24 mouse cellular contexts compared by ENCODE assay signal in genomic region chr2:160561711-160562110, GRCm38 (mm10).
A peak's percentile ranks its signal among the peaks of the same experiment; 100 is the strongest.
DNase-seq lines count a peak whose midpoint lies in the region; ATAC-seq lines count a peak whose summit lies in the region.
"Had no signal": no experiment of that assay in that cellular context is flagged by ENCODE, and none has a peak within 500 bp of the region (broad histone marks: within the 10 kb centered on the region; RNA-seq: fewer than 3 reads in every experiment).

No protein-coding gene starts in this region.

- peak; percentile 33 for DNase-seq in embryonic facial prominence, embryonic 14.5 days (ENCODE audit: low spot score)
- DNase-seq in embryonic facial prominence, embryonic 10.5 days (ENCODE audit: low spot score): no peak
- no peak for DNase-seq in midbrain, embryonic 10.5 days (ENCODE audit: low spot score)
- peak; percentile 22 for DNase-seq in Muller cell, postnatal 12 days (ENCODE audit: inconsistent ontology term)
- peak; percentile 50 for DNase-seq in mesoderm, embryonic 11.5 days (ENCODE audit: low read depth, low spot score)
- no peak for DNase-seq in left cerebral cortex, adult 8-10 months (ENCODE audit: low spot score in 2 of 2)
- DNase-seq in forebrain, embryonic 14.5 days (ENCODE audit: low spot score): no peak
- DNase-seq: adrenal gland, adult 2 months; adrenal gland, postnatal 25 days; B cell, adult 2 months; cerebellum, adult 2 months; cerebellum, postnatal 10 days; forebrain, postnatal 0 days; gastrocnemius, postnatal 25 days; heart, postnatal 10 days; heart, postnatal 4 days had no signal

- no peaks in the 10 kb centered on the region for H3K27me3 ChIP-seq in embryonic facial prominence, embryonic 14.5 days (replicated peaks; ENCODE audit: control insufficient read depth, insufficient read depth, low read length)
- H3K27me3 ChIP-seq in embryonic facial prominence, embryonic 10.5 days (replicated peaks; ENCODE audit: low read depth, poor library complexity, severe bottlenecking): no peaks in the 10 kb centered on the region
- 0 out of 2 replicates have a peak, but pooled peaks cover 4% of the 10 kb centered on the region for H3K27me3 ChIP-seq in midbrain, embryonic 12.5 days
- H3K27me3 ChIP-seq in midbrain, embryonic 10.5 days (ENCODE audit: low read depth, poor library complexity, severe bottlenecking): no peaks in the 10 kb centered on the region
- no peaks in the 10 kb centered on the region for H3K27me3 ChIP-seq in forebrain, embryonic 14.5 days (replicated peaks; ENCODE audit: control insufficient read depth, insufficient read depth, low read length)
- H3K27me3 ChIP-seq: embryonic facial prominence, embryonic 12.5 days; forebrain, embryonic 12.5 days had no signal

- no peaks in the 10 kb centered on the region for H3K36me3 ChIP-seq in embryonic facial prominence, embryonic 14.5 days (ENCODE audit: control insufficient read depth, insufficient read depth, low read length)
- no peaks in the 10 kb centered on the region for H3K36me3 ChIP-seq in embryonic facial prominence, embryonic 10.5 days (replicated peaks)
- no peaks in the 10 kb centered on the region for H3K36me3 ChIP-seq in midbrain, embryonic 12.5 days
- no peaks in the 10 kb centered on the region for H3K36me3 ChIP-seq in midbrain, embryonic 10.5 days
- no peaks in the 10 kb centered on the region for H3K36me3 ChIP-seq in forebrain, embryonic 14.5 days (ENCODE audit: control insufficient read depth, insufficient read depth, low read length)
- H3K36me3 ChIP-seq: embryonic facial prominence, embryonic 12.5 days; forebrain, embryonic 12.5 days; G1E; hindbrain, embryonic 12.5 days had no signal

- H3K9me3 ChIP-seq in embryonic facial prominence, embryonic 14.5 days (ENCODE audit: control insufficient read depth, low read length): no peaks in the 10 kb centered on the region
- no peaks in the 10 kb centered on the region for H3K9me3 ChIP-seq in embryonic facial prominence, embryonic 10.5 days
- H3K9me3 ChIP-seq in midbrain, embryonic 12.5 days: no peaks in the 10 kb centered on the region
- H3K9me3 ChIP-seq in midbrain, embryonic 10.5 days (replicated peaks): no peaks in the 10 kb centered on the region
- no peaks in the 10 kb centered on the region for H3K9me3 ChIP-seq in forebrain, embryonic 14.5 days (replicated peaks; ENCODE audit: control insufficient read depth, low read length)
- H3K9me3 ChIP-seq: embryonic facial prominence, embryonic 12.5 days; forebrain, embryonic 12.5 days; hindbrain, embryonic 12.5 days had no signal

- no peak overlapping the region for H3K4me2 ChIP-seq in embryonic facial prominence, embryonic 14.5 days (ENCODE audit: low read depth, low read length)
- peak overlapping the region; percentile 15; the same call in 1 of the 2 replicates for H3K4me2 ChIP-seq in midbrain, embryonic 12.5 days (replicated peaks)
- H3K4me2 ChIP-seq in forebrain, embryonic 14.5 days (ENCODE audit: low read length): no peak overlapping the region
- H3K4me2 ChIP-seq: embryonic facial prominence, embryonic 12.5 days; forebrain, embryonic 12.5 days; hindbrain, embryonic 12.5 days had no signal

- ATAC-seq in embryonic facial prominence, embryonic 14.5 days (ENCODE audit: low read depth): no peak
- peak; percentile 65 for ATAC-seq in midbrain, embryonic 12.5 days (ENCODE audit: low FRiP score, low read depth)
- no peak for ATAC-seq in forebrain, embryonic 14.5 days
- ATAC-seq: activated CD4-positive, CD25-positive, alpha-beta regulatory T cell, adult 4 months; CD4-positive, CD25-positive, alpha-beta regulatory T cell, adult 4 months; forebrain, postnatal 0 days; hindbrain, embryonic 16.5 days had no signal

- H3K27ac ChIP-seq in embryonic facial prominence, embryonic 14.5 days (replicated peaks; ENCODE audit: low read depth, low read length): no peak overlapping the region
- no peak overlapping the region for H3K27ac ChIP-seq in embryonic facial prominence, embryonic 10.5 days (replicated peaks)
- H3K27ac ChIP-seq in midbrain, embryonic 12.5 days (replicated peaks): no peak overlapping the region
- no peak overlapping the region for H3K27ac ChIP-seq in midbrain, embryonic 10.5 days (replicated peaks)
- no peak overlapping the region for H3K27ac ChIP-seq in forebrain, embryonic 14.5 days (ENCODE audit: low read depth, low read length)
- H3K27ac ChIP-seq: embryonic facial prominence, embryonic 12.5 days; forebrain, embryonic 12.5 days; hindbrain, embryonic 12.5 days had no signal

- H3K4me1 ChIP-seq in embryonic facial prominence, embryonic 14.5 days (ENCODE audit: control insufficient read depth, insufficient read depth, low read length): no peaks in the 10 kb centered on the region
- H3K4me1 ChIP-seq in embryonic facial prominence, embryonic 10.5 days: peaks cover 5% of the 10 kb centered on the region; the same call in 1 of the 2 replicates
- H3K4me1 ChIP-seq in midbrain, embryonic 12.5 days: peaks cover 12% of the 10 kb centered on the region; the same call in 1 of the 2 replicates
- H3K4me1 ChIP-seq in midbrain, embryonic 10.5 days: peaks cover 12% of the 10 kb centered on the region
- no peaks in the 10 kb centered on the region for H3K4me1 ChIP-seq in forebrain, embryonic 14.5 days (ENCODE audit: control insufficient read depth, insufficient read depth, low read length)
- H3K4me1 ChIP-seq: embryonic facial prominence, embryonic 12.5 days had no signal

- no peak overlapping the region for H3K9ac ChIP-seq in embryonic facial prominence, embryonic 14.5 days (ENCODE audit: low read depth, low read length)
- no peak overlapping the region for H3K9ac ChIP-seq in midbrain, embryonic 12.5 days (replicated peaks)
- no peak overlapping the region for H3K9ac ChIP-seq in forebrain, embryonic 14.5 days (ENCODE audit: low read length)
- H3K9ac ChIP-seq: embryonic facial prominence, embryonic 12.5 days; forebrain, embryonic 12.5 days; forebrain, postnatal 0 days; hindbrain, embryonic 12.5 days had no signal

- 55% methylated on average over 14 of the region's 14 CpGs for WGBS in embryonic facial prominence, embryonic 14.5 days
- 69% methylated on average over 14 of the region's 14 CpGs for WGBS in embryonic facial prominence, embryonic 10.5 days
- WGBS in midbrain, embryonic 12.5 days: 27% methylated on average over 14 of the region's 14 CpGs
- WGBS in midbrain, embryonic 10.5 days: 39% methylated on average over 14 of the region's 14 CpGs
- 45% methylated on average over 14 of the region's 14 CpGs for WGBS in forebrain, embryonic 14.5 days

- H3K4me3 ChIP-seq in embryonic facial prominence, embryonic 14.5 days (ENCODE audit: low read depth, low read length): no peak overlapping the region
- H3K4me3 ChIP-seq in embryonic facial prominence, embryonic 10.5 days: no peak overlapping the region
- H3K4me3 ChIP-seq in midbrain, embryonic 12.5 days: no peak overlapping the region
- H3K4me3 ChIP-seq in midbrain, embryonic 10.5 days: no peak overlapping the region
- no peak overlapping the region for H3K4me3 ChIP-seq in forebrain, embryonic 14.5 days (ENCODE audit: low read depth, low read length)
- H3K4me3 ChIP-seq: embryonic facial prominence, embryonic 12.5 days; forebrain, embryonic 12.5 days; hindbrain, embryonic 12.5 days had no signal

Comparison
In these comparisons a context has a peak if more than half of its experiments do, and no peak if none do; other contexts are left out.
1. DNase-seq: peak in embryonic facial prominence, embryonic 14.5 days (single experiment), Muller cell, postnatal 12 days (single experiment) and mesoderm, embryonic 11.5 days (single experiment); none in embryonic facial prominence, embryonic 10.5 days (single experiment), midbrain, embryonic 10.5 days (single experiment), left cerebral cortex, adult 8-10 months (0 of 2) and forebrain, embryonic 14.5 days (single experiment).